Mouse (Mus musculus) bone marrow, adult 2 months (tissue): ENCODE results near the gene 1110025L11Rik.

Experiments used
- CTCF ChIP-seq: fragments of 200-500 bp; IDR thresholded peaks from 2 replicates; pipeline ENCODE4 v1.5.1; 2011; ENCODE audit warnings: low read length, control low read depth; ENCODE audit not compliant: control insufficient read depth, insufficient read depth
- POLR2A ChIP-seq: fragments of 200-500 bp; IDR thresholded peaks from 2 replicates; pipeline ENCODE4 v1.6.1; 2011; ENCODE audit warnings: low read depth, mild to moderate bottlenecking, control low read depth, low read length, borderline replicate concordance; ENCODE audit not compliant: control insufficient read depth

DNA sequence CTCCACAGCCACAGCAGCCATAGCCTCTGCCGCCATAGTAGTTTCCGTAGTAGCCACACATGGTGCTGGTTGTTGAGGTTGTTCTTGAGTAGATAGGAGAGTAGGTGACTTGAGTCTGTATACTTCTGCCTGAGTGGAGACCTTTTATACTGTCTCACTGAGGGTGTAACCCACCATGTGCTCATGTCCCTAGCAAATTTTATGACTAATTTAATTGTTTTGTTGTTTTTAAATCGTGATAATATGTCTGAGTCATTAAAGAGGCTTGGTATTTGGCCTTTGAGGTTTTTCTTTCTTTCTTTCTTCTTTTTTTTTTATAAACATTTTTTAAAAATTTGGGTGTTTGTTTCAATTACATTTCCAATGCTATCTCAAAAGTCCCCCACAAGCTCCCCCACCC lies 16.0 kb downstream of the 1110025L11Rik start, which contains the start of gene Krtap6-5:
- TF ChIP-seq POLR2A = no peak
- no peak for TF ChIP-seq CTCF
